Mouse (Mus musculus): Measurements from ENCODE around the gene Gbe1. TPM values are rescaled to one million over a fixed set of nuclear protein-coding genes. Genes with fewer than 3 reads are reported as not detected.

Gene Gbe1
- 10 to 100 TPM; 44.8 to 46.1 TPM for total RNA-seq (2021)

DNA sequence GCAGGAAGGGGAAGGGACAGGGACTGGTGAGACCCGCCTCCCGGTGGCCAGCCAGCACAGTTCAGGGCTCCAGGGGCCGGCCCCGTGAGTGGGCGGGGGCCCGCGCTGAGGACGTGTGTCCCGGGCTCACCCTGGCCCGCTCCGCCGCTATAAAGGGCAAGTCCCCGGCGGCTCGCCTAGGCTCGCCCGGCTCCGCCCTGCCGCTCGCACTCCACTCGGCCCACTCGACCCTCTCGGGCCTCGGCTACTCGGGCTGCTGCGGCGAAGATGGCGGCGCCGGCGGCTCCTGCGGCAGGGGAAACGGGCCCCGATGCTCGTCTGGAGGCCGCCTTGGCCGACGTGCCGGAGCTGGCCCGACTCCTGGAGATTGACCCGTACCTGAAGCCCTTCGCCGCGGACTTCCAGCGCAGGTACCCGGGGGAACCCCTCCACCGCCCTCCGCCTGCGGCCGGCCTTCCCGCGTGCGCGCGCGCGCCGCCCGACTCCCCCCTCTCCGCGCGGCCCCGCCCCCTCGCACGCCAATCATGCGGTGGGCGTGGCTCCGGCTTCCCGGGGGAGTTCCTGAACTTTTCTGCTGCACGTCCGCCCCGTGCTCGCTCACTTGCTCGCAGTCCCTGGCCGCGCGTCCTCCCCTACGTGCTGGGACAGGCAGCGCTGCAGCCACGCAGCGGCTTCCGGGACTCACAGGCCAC lies at the start of gene Gbe1:
Gbe1 (plus strand) TSS at position 64 of the 692 bp plus-strand sequence.
- intact Hi-C loops (cut with DNase I): loop anchor here (5.0 to 10.0 kb wide), 2 partner anchors 38 to 251 kb away; no protein-coding TSS in a partner anchor
- DNase-seq: peak; percentile 91 to 97

DNA sequence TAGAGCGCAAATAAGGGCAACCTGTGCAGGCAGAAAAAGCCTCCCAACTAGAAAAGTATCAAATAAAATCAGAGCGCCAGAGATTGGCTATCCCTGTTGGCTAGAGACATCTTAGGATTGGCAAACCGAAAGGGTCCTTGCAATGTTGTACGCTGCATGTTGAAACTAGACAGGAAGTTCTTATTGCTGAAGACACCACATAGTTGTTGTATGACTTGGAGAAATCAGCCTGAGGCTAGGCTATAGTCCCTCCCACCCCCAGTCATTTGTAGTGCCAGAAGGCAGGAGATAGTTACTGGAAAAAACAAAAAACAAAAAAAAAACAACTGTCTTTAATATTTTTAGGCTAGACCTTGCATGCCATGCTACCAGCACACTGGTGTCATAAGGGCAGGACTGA lies 3.1 kb upstream of the Gbe1 start:
- intact Hi-C loops (cut with DNase I): loop anchor here (5.0 to 10.0 kb wide), 2 partner anchors 42 to 254 kb away; no protein-coding TSS in a partner anchor
- DNase-seq: no peak

DNA sequence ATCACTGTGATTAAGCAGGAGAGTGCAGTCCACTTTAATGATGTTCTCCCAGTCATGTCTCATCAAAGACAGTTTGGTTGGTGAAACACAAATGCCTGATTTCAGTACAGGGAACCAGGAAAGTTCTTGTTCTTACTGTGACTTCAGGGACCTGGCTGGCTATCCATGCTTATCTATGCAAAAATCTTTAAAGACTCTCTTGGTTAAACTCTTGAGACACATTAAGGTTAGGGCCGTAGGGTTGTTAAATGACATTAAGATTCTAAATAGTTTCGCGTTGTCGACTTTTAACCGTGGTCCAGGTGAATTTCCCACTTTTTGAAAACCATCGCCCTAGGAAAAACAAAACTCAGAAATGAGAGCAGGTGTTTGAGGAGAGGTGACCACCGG lies 258 bp upstream of the Gbe1 start:
- no peak for DNase-seq
- intact Hi-C loops (cut with DNase I): loop anchor here (5.0 to 10.0 kb wide), 2 partner anchors 39 to 251 kb away; no protein-coding TSS in a partner anchor

DNA sequence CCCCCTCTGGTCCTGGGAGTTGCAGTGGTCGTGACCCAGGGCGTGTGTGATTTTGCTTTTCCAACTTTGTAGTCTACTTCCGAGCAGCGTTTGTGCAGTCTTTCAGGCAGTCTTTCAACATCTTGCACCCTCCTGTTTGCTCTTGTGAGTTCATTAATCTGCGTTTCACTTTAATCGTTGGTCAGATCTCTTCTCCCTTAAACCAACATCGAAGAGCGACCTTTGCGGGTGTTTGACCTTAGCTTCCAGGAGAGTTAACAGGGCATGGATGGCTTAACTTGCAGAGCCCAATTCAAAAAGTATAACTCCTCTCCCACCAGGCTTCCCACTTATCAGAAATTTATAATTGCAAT lies 805 bp downstream of the Gbe1 start:
- intact Hi-C loops (cut with DNase I): loop anchor here (5.0 to 10.0 kb wide), 2 partner anchors 38 to 250 kb away; no protein-coding TSS in a partner anchor
- DNase-seq: no peak

DNA sequence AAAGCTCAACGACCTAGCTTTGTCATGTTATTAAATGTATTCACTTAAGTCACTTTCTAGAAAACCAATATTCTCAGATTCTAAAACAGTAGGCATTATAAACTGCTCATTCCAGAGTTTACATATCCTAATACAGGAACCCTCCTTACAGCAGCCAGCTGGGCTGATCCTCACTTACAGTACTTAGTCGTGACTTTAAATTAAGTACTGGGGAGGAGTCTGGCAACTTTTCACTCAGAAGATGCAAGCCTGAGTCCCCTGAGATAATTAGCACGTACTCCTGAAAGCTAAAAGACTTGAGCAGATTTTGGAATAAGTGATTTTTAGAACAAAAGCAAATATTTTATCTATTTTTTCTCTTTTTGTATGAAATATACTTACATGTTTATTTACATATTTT lies 1.5 kb downstream of the Gbe1 start:
- intact Hi-C loops (cut with DNase I): loop anchor here (10.0 kb wide), 1 partner anchor 250 kb away; no protein-coding TSS in a partner anchor

DNA sequence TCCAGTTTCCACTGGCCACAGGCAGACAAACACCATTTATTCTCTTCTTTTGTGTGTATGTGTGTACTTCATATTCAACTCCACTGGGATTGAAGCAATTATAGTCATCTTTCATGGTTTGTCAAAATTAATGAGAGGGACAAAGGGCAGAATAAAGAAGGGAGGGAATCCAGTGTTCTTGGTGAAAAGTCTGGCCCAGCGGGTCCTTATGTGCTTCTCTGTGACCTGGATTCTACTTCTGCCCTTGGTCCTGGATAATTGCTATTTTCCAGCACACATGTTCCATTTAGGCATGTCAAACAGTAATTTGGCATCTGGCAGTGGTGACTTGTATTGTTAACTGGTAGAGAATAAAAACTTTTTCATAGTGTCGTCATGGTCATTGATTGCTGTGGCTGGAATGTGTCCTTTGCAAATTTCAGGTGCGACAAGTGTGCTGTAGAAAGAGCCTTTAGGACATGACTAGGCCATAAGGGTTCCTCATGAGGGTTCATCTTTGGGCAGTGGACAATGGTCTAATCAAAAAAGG lies 2.2 kb downstream of the Gbe1 start:
- DNase-seq: no peak
- intact Hi-C loops (cut with DNase I): loop anchor here (10.0 kb wide), 1 partner anchor 249 kb away; no protein-coding TSS in a partner anchor

More for the DNA sequence above, 1.5 kb downstream of the Gbe1 start:
- DNase-seq: no peak

DNA sequence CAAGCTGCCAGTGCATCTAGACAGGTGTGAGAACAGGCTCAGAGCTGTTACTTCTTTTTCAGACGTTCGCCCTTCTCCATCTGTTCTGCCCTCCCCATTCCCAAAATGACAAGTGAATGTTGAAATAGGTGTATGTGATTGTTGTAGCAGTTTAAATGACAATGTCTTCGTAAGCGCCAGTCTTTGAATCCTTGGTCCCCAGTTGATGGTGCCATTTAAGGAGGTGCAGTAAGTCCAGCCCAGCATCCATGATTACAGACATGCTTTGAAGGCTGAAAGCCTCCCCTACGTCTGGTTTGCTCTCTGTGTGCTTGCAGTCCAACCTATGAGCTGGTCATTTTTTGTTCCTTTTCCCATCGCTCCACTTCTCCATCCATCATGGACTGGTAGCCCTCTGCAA lies 5.6 kb downstream of the Gbe1 start:
- DNase-seq: no peak
- intact Hi-C loops (cut with DNase I): loop anchor here (10.0 kb wide), 1 partner anchor 245 kb away; no protein-coding TSS in a partner anchor

DNA sequence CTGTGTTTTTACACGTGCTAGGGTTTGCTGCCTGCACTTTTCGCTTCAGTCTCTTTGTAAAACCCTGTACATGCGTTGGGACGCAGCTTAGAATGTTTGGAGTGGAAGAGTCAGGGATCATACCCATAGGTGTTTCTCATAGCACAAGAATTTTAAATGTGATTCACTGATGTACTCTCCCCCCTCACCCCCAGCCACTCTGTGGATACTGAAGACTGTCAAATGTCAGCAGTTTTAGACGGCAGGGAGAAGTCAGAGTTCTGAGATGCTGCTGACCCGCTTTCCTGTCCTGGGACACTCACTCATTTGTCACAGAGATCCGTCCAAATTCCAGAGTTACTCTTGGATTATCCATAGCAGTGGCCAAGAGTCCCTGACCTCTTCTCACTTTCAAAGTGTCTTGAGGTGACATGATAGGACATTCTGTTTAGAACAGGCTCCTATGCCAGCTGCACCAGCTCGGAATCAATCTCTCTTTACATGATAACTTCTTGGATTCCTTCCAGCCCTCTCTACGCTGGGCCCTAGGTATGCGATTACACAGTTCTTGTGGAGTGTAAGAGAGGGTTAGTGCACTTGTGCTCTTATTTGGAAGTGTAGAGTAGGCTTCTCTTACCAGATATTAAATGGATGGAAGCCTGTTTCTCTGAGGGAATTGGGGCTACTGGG lies 7.0 kb downstream of the Gbe1 start:
- no peak for DNase-seq
- intact Hi-C loops (cut with DNase I): no loop called here

DNA sequence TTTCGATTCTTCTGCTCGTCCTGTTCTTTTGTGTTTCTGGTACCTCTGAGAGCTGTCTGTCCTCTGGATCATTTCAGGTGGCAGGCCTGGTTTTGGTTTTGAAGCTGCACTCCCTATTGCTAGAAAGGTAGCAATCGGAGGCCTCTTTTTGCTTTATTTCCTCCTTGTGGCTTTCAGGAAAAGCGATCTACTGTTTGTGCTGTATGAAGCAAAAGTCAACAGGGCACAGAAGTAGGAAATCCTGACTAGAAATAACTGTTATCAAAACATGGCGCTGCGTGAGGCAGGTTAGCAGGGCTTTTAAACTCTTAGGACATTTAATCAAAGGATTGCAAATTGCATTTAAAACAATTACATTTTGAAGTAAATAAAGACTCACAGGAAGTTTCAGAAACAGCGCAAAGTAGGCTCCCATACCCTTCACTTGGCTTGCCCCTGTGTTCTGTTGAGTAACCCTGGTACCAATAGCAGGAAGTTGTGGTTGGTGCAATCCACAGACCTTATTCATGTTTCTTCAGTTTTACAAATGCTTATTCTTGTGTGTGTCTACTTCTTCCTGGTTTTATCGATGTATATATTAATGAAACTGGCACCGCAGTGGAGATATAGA lies 12.7 kb downstream of the Gbe1 start:
- DNase-seq: no peak
- intact Hi-C loops (cut with DNase I): no loop called here

DNA sequence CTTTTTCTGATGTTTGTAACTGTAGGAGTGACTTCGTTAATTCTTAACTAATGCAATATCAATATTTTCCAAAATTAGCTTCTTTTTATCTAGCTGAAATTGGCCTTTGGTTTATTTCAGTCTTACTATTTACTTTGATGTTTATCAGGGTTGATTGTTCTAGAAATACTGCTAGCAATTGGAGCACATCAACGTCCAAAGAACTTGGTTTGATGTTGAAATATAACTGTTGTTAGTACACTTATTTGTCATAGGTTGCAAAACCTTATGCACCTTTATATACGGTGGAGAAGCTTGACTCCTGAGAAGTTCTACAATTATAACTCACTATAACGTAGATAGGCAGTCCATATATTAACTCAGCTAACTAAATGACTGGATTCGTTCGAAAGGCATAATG lies 14.8 kb downstream of the Gbe1 start:
- intact Hi-C loops (cut with DNase I): no loop called here
- DNase-seq: no peak

DNA sequence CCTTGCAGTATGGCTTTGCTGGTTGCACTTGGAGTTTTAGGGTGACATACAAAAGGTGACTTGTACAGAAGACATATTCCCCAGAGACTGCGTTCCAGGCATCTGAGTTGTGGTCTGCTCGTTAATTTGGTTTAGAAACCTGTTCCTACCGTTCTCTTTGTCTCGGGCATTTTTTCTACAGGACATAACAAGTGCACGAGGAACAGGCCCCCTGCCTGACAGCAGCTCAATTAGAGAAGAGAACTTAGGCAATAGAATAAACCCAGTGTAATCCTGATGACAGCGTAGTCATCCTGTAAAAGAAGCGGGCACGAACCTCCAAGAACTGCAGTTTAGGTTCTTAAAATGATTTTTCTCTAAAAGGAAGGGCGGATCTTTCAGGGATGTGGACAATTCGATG lies 15.3 kb downstream of the Gbe1 start:
- no peak for DNase-seq
- intact Hi-C loops (cut with DNase I): no loop called here

DNA sequence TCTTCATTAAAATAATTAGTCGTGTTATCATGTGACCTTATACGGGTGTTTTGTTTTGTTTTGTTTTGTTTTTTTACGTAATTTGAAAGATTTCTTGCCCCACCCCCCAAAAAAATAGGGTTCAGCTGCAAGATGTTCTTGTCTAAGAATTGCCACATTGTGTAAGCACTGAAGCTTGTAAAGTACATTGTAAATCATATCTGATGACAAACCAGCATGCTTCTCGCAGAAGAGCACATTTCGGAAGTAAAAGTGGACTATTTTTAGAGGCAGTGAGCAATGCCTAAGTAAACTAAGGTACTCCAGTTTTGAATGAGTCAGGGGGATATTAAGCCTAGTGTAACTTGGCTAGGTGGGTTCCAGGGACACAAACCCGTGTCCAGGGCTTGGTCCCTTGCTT lies 15.7 kb downstream of the Gbe1 start:
- no peak for DNase-seq
- intact Hi-C loops (cut with DNase I): no loop called here

DNA sequence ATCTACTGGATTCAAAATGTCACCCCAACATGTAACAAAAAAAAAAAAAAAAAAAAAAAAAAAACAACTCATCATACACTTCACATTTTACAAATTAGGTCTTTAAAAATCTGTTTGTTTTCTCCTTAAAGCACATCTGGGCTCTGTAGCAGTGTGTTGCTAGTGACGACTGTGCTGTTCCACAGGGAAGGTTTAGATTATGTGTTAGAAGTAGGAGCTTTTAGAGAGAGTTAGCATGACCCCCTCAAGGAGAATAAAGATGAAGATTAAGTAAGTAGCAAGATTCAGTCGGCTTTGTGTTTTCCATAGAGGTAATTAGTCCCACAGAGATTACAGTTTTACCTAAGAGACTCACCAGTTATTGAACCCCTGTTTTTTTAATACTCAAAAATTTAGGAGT lies 16.3 kb downstream of the Gbe1 start:
- DNase-seq: no peak
- intact Hi-C loops (cut with DNase I): no loop called here

DNA sequence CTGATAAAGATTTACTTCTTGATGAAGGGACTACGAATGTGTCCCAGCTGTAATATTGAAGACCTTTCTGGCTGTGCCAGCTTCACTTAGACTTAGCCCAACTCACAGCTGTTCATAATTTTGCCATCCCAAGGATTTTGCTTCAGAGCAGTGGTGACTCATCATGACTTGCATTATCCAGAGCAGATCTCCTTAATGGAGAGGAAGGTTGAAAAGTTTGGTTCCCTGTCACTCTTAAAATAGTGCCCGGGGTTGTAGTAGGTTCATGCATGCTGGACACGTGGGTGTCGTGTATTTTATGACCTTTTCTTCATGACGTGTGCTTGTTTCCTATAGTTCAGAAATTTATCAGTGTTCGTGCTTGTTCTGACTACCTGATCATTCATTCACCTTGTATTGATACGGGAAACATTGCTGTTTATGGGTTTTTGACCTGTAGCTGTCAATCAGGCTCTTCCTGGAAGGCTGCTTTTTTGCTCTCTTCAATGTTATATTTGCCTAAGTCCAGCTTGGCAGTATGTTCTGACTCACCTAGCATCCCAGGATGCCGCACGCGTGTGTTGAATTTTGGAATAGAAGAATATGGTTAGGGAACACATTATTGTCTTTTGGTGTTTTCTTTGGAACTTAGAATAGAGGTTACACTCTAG lies 17.0 kb downstream of the Gbe1 start:
- no peak for DNase-seq
- intact Hi-C loops (cut with DNase I): no loop called here

DNA sequence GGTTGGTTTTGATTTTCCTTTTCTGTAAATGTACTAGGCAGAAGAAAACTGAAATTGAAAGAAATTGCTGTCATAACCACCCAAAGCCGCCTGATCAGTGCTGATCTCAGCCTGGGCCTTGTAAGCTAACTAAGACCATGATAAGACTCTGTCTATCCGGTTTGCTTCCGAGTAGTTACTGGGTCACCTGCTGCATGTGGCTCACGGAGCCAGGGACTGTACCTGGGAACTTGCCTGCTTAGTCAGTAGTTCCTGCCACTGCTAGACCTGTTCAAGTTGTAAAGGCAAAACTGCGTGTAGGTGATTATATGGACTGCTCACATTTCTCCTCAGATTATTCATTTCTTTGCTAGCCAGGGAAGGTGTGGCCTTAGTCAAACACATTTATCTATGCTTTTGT lies 21.1 kb downstream of the Gbe1 start:
- intact Hi-C loops (cut with DNase I): no loop called here
- DNase-seq: no peak

DNA sequence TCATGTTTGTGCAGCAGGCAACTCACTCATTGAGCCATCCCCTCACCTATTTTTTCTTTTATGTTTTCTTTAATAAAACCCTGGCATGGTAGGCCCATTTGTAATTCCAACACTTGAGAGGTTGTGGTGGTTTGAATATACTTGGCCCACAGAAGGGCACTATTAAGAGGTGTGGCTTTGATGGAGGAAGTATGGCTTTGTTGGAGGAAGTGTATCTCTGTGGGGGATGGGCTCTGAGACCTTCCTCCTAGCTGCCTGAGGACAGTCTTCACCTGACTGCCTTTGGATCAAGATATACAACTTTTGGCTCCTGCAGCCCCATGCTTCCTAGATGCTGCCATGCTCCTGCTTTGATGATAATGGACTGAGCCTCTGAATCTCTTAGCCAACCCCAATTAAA lies 21.7 kb downstream of the Gbe1 start:
- intact Hi-C loops (cut with DNase I): no loop called here
- DNase-seq: no peak

DNA sequence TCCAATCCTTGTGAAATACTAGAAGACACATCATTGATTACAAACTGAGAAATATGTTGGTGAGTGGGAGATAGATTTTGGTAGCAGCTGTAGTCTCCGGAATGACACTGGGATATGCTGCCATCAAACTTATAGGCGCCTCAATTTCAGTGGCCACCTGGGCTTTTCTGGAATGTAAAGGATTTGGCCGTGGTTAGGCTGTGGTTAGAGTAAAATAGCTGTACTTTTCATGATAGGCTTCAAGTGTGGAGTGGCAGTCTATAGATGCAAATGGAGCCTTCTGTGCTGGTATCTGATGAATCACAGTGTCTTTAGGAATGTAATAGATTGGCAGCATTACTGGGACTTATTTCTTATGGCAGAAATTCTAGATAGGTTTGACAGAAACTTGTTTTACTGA lies 23.9 kb downstream of the Gbe1 start:
- intact Hi-C loops (cut with DNase I): no loop called here

DNA sequence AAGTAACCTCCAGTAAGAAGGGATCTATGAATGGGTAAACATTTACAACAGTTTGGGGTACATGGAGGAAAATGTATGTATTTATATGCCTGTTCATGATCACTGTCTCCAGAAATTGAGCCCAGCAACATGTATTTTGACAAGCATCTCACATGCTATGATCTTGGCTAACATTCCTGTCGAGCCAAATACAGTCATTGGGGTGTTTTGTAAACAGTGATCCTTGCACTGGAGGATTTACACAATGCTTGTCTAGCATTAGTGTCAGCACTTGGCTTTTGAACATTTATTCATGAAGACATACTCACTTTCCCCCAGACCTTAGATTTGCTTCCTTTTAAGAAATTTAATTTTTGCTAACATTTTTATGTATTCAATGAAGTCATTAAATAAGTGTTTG lies 30.7 kb downstream of the Gbe1 start:
- no peak for DNase-seq
- intact Hi-C loops (cut with DNase I): no loop called here

More for the DNA sequence above, 23.9 kb downstream of the Gbe1 start:
- no peak for DNase-seq

DNA sequence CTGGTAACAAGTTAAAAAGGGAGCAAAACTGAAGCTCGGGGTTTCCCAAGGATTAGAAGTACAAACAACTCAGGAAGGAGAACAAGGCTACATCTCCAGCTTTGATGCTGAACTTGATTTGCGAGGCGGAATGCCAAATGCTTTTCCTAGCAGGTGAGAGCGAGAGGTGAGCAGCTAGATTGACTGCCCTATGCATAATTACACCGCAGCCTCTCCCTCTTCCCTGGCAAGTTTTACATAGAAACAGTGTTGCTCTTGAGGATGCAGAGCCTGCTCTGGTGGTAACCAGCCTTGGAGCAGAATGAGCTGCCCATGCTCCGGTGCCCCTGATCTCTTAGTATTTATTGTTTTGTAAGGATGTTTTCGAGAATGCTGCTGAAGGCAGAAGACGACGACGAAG lies 31.9 kb downstream of the Gbe1 start:
- no peak for DNase-seq
- intact Hi-C loops (cut with DNase I): no loop called here

DNA sequence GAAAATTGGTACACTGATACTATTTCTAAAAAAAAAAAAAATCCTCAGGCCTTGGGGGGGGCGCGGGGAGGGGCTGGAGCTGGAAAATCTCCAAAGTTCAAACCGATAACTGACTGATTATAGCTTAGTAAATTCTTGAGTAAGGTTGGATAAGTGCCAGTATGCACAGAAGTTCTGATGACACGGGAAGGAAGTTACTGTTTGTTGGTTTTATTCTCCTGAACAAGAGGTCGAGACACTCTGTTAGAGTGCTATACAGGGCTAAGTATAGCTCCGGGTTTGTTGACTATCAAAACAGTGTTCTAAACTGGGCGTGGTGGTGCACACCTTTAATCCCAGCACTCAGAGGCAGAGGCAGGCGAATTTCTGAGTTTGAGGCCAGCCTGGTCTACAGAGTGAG lies 36.3 kb downstream of the Gbe1 start:
- DNase-seq: no peak
- intact Hi-C loops (cut with DNase I): loop anchor here (5.0 kb wide), 1 partner anchor 38 kb away; the partner anchor contains the start of gene Gbe1

All from heart, postnatal 36 days (tissue).